Mouse (Mus musculus): ENCODE results near the gene Tbp.
A peak's percentile ranks its signal among the peaks of the same experiment; 100 is the strongest.

Gene Tbp

GRCm38 (mm10) chr17:15499656-15500394 is at the start of gene Tbp, which contains the start of gene Psmb1:
TSS of gene Tbp (plus strand) at chr17:15499888.
TSS of gene Psmb1 (minus strand) at chr17:15499751.
- peak; percentile 98 for DNase-seq (ENCODE audit: low spot score)

- DNase-seq (ENCODE audit: low spot score) = no peak
Measured at GRCm38 (mm10) chr17:15455203-15455602, 44.5 kb upstream of the Tbp start.

GRCm38 (mm10) chr17:15456595-15456994 is 43.1 kb upstream of the Tbp start:
- no peak for DNase-seq (ENCODE audit: low spot score)

- no peak for DNase-seq (ENCODE audit: low spot score)
Measured at GRCm38 (mm10) chr17:15459761-15460160, 39.9 kb upstream of the Tbp start.

- no peak for DNase-seq (ENCODE audit: low spot score)
Measured at GRCm38 (mm10) chr17:15461921-15462495, 37.7 kb upstream of the Tbp start.

- DNase-seq (ENCODE audit: low spot score) = peak; percentile 61
Measured at GRCm38 (mm10) chr17:15467669-15468068, 32.0 kb upstream of the Tbp start.

- no peak for DNase-seq (ENCODE audit: low spot score)
Measured at GRCm38 (mm10) chr17:15472671-15473070, 27.0 kb upstream of the Tbp start.

GRCm38 (mm10) chr17:15490542-15490941 is 9.1 kb upstream of the Tbp start:
- no peak for DNase-seq (ENCODE audit: low spot score)

- DNase-seq (ENCODE audit: low spot score) = peak; percentile 95
Measured at GRCm38 (mm10) chr17:15497882-15498752, 1.6 kb upstream of the Tbp start.

- no peak for DNase-seq (ENCODE audit: low spot score)
Measured at GRCm38 (mm10) chr17:15498753-15499113, 955 bp upstream of the Tbp start.

- DNase-seq (ENCODE audit: low spot score) = no peak
Measured at GRCm38 (mm10) chr17:15510694-15511093, 11.0 kb downstream of the Tbp start.

- DNase-seq (ENCODE audit: low spot score) = no peak
Measured at GRCm38 (mm10) chr17:15517776-15518175, 18.1 kb downstream of the Tbp start.

GRCm38 (mm10) chr17:15518186-15518585 is 18.5 kb downstream of the Tbp start:
- no peak for DNase-seq (ENCODE audit: low spot score)

GRCm38 (mm10) chr17:15518766-15519165 is 19.1 kb downstream of the Tbp start:
- DNase-seq (ENCODE audit: low spot score) = no peak

- no peak for DNase-seq (ENCODE audit: low spot score)
Measured at GRCm38 (mm10) chr17:15526304-15526703, 26.6 kb downstream of the Tbp start.

GRCm38 (mm10) chr17:15526986-15527810 is 27.5 kb downstream of the Tbp start, which contains the start of gene Pdcd2:
TSS of gene Pdcd2 (minus strand) at chr17:15527301.
- DNase-seq (ENCODE audit: low spot score) = peak; percentile 96

GRCm38 (mm10) chr17:15527811-15528136 is 28.1 kb downstream of the Tbp start:
- no peak for DNase-seq (ENCODE audit: low spot score)

GRCm38 (mm10) chr17:15528887-15529286 is 29.2 kb downstream of the Tbp start:
- DNase-seq (ENCODE audit: low spot score) = no peak

GRCm38 (mm10) chr17:15530141-15530540 is 30.5 kb downstream of the Tbp start:
- peak; percentile 18 for DNase-seq (ENCODE audit: low spot score)

GRCm38 (mm10) chr17:15535162-15535800 is 35.6 kb downstream of the Tbp start:
- DNase-seq (ENCODE audit: low spot score) = no peak

- DNase-seq (ENCODE audit: low spot score) = no peak
Measured at GRCm38 (mm10) chr17:15535943-15536342, 36.3 kb downstream of the Tbp start.
